Mouse (Mus musculus): Measurements from ENCODE around the gene Tpk1.
A peak's percentile ranks its signal among the peaks of the same experiment; 100 is the strongest.

Gene Tpk1

GRCm38 (mm10) chr6:43611770-43612169 is 54.3 kb downstream of the Tpk1 start:
- no peak for DNase-seq (ENCODE audit: low read depth, low spot score)
- Histone ChIP-seq H3K27me3 (ENCODE audit: control insufficient read depth, insufficient read depth, low read length, poor library complexity, severe bottlenecking) (no peaks in the 10 kb centered on the region), H3K36me3 (ENCODE audit: control insufficient read depth, insufficient read depth, low read length, poor library complexity, severe bottlenecking) (no peaks in the 10 kb centered on the region)

DNA sequence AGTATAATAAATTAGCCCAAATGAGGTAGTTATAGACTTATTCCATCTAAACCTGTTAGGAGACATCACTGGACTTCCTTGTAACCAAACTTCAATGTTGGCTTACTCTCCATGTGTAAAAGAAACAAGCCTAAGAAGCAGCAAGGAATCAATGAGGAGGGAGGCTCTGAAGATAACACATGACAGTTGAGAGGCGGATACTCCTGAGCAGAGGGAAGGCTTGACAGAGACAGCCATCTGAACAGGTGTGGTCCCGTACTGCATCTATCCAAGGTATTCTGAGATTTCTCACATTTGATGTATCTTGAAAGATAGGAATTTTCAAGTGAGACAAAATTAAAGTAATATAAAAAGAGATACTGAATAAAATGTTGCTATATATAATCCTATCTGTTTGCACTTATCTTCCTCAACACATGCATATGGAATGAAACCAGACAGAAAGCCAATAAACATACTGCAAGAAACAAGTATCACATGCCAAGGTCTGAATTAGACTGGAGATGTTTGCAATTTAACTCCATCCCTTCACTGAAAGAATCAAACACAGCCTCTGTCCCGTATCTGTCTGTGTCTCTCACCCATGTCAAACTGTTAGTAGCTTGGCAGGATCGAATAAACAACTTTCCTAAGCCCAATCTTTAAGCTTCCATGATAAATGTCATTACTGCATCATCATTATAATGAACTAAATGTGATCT is 75.1 kb downstream of the Tpk1 start:
- Histone ChIP-seq H3K27me3 (ENCODE audit: control insufficient read depth, insufficient read depth, low read length, poor library complexity, severe bottlenecking) (no peaks in the 10 kb centered on the region), H3K36me3 (ENCODE audit: control insufficient read depth, insufficient read depth, low read length, poor library complexity, severe bottlenecking) (no peaks in the 10 kb centered on the region)
- no peak for DNase-seq (ENCODE audit: low read depth, low spot score)

DNA sequence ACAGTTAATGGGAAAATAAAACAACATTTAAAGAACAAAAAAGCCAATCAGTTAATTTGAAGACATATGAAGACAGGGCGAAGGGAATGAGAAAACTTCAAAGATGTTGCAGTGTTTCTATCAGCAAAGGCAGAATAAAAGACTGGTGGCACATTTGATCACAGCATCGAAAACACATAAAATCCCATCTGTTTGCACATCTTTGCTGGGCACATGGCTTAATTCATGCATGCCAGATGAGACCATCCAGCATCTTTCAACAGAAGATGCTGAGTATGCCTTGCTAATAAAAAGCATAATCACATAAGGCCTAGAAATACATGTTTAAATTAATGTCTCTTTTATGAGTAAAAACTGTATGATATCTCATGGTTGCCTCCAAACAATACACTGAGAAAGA is 80.8 kb downstream of the Tpk1 start:
- DNase-seq (ENCODE audit: low read depth, low spot score) = no peak
- Histone ChIP-seq H3K36me3 (ENCODE audit: control insufficient read depth, insufficient read depth, low read length, poor library complexity, severe bottlenecking) (no peaks in the 10 kb centered on the region), H3K27me3 (ENCODE audit: control insufficient read depth, insufficient read depth, low read length, poor library complexity, severe bottlenecking) (no peaks in the 10 kb centered on the region)

GRCm38 (mm10) chr6:43581809-43582208 is 84.3 kb downstream of the Tpk1 start:
- no peaks in the 10 kb centered on the region for H3K36me3 ChIP-seq (ENCODE audit: control insufficient read depth, insufficient read depth, low read length, poor library complexity, severe bottlenecking)
- no peaks in the 10 kb centered on the region for H3K27me3 ChIP-seq (ENCODE audit: control insufficient read depth, insufficient read depth, low read length, poor library complexity, severe bottlenecking)
- no peak for DNase-seq (ENCODE audit: low read depth, low spot score)

- H3K36me3 ChIP-seq (ENCODE audit: control insufficient read depth, insufficient read depth, low read length, poor library complexity, severe bottlenecking) = no peaks in the 10 kb centered on the region
- H3K27me3 ChIP-seq (ENCODE audit: control insufficient read depth, insufficient read depth, low read length, poor library complexity, severe bottlenecking) = no peaks in the 10 kb centered on the region
- no peak for DNase-seq (ENCODE audit: low read depth, low spot score)
Observed at GRCm38 (mm10) chr6:43567885-43568284, 98.2 kb downstream of the Tpk1 start.

GRCm38 (mm10) chr6:43562474-43562873 is 103.6 kb downstream of the Tpk1 start:
- no peaks in the 10 kb centered on the region for H3K36me3 ChIP-seq (ENCODE audit: control insufficient read depth, insufficient read depth, low read length, poor library complexity, severe bottlenecking)
- H3K27me3 ChIP-seq (ENCODE audit: control insufficient read depth, insufficient read depth, low read length, poor library complexity, severe bottlenecking) = no peaks in the 10 kb centered on the region
- DNase-seq (ENCODE audit: low read depth, low spot score) = no peak

DNA sequence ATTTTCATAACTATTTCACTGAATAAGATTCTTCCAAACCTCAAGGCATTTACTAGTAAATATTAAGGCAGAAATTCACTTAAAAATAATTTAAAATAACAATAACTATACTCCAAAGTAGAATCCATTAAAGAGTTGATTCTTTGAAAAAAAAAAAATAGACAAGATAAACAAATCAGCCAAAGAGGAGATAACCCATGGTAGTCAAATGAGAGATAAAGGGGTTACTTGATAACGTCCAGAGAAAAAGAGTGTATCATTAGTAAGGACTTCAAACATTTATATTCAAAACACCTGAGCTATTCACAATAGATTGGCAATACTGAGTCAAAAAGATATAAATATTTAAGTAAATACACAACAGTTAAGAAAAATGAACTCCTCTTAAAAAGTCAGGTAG is 114.7 kb downstream of the Tpk1 start:
- no peak for DNase-seq (ENCODE audit: low read depth, low spot score)
- Histone ChIP-seq H3K36me3 (ENCODE audit: control insufficient read depth, insufficient read depth, low read length, poor library complexity, severe bottlenecking) (peaks cover 1% of the 10 kb centered on the region; the same call in 1 of the 2 replicates), H3K27me3 (ENCODE audit: control insufficient read depth, insufficient read depth, low read length, poor library complexity, severe bottlenecking) (no peaks in the 10 kb centered on the region)

DNA sequence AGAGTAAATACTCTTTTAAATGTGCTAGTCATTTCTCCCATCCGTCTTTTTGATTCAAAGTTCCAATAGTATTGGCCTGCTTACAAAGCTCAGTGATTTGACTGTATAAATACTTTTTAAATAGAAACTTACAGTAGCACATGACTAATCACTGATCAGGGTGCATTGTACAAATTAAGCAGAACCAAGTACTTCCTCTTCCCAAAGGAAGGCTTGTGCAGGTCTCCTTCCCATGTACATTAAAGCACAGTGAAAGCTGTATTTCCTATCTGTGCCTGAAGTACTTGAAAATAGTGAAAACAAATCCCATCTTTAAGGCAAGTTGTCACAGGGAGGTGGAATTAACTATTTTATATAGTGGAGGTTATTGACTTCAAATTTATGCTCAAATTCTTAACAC is 119.5 kb downstream of the Tpk1 start:
- Histone ChIP-seq H3K36me3 (ENCODE audit: control insufficient read depth, insufficient read depth, low read length, poor library complexity, severe bottlenecking) (no peaks in the 10 kb centered on the region), H3K27me3 (ENCODE audit: control insufficient read depth, insufficient read depth, low read length, poor library complexity, severe bottlenecking) (no peaks in the 10 kb centered on the region)
- peak; percentile 6 for DNase-seq (ENCODE audit: low read depth, low spot score)

DNA sequence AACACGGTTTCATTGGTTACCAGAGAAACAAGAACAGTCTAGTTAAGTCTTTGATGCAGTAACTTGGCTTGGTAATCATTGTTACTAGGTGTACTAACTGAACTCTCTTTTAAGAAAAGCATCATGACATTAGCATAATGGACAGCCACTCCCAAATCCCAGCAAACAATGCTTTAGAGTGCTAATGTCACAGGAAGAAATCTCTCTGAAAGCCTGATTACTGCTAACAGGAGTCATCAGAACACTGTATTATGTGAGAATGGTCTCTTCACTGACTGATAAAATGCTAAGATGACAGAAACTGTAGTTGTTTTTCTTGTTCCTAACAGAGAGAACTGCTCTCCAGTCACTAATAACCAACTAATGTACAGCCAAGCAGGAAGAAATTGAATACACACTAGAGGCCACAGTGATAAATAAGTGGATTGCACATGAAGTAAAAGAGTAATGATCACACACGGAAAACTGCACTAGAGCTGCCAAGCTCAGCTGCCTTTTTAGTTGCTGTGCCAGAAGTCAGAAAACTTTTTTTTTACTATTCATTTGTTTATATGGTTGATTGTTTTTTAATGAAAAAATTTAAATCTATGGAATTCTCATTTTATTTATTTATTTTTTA is 128.7 kb downstream of the Tpk1 start:
- Histone ChIP-seq H3K36me3 (ENCODE audit: control insufficient read depth, insufficient read depth, low read length, poor library complexity, severe bottlenecking) (no peaks in the 10 kb centered on the region; the same call in 1 of the 2 replicates), H3K27me3 (ENCODE audit: control insufficient read depth, insufficient read depth, low read length, poor library complexity, severe bottlenecking) (no peaks in the 10 kb centered on the region)
- no peak for DNase-seq (ENCODE audit: low read depth, low spot score)

GRCm38 (mm10) chr6:43535459-43535858 is 130.6 kb downstream of the Tpk1 start:
- DNase-seq (ENCODE audit: low read depth, low spot score) = no peak
- no peaks in the 10 kb centered on the region; the same call in 1 of the 2 replicates for H3K36me3 ChIP-seq (ENCODE audit: control insufficient read depth, insufficient read depth, low read length, poor library complexity, severe bottlenecking)
- H3K27me3 ChIP-seq (ENCODE audit: control insufficient read depth, insufficient read depth, low read length, poor library complexity, severe bottlenecking) = no peaks in the 10 kb centered on the region

- no peak for DNase-seq (ENCODE audit: low read depth, low spot score)
- no peaks in the 10 kb centered on the region for H3K27me3 ChIP-seq (ENCODE audit: control insufficient read depth, insufficient read depth, low read length, poor library complexity, severe bottlenecking)
- H3K36me3 ChIP-seq (ENCODE audit: control insufficient read depth, insufficient read depth, low read length, poor library complexity, severe bottlenecking) = no peaks in the 10 kb centered on the region; the same call in 1 of the 2 replicates
Observed at GRCm38 (mm10) chr6:43533323-43533722, 132.8 kb downstream of the Tpk1 start.

- no peaks in the 10 kb centered on the region; the same call in 1 of the 2 replicates for H3K36me3 ChIP-seq (ENCODE audit: control insufficient read depth, insufficient read depth, low read length, poor library complexity, severe bottlenecking)
- H3K27me3 ChIP-seq (ENCODE audit: control insufficient read depth, insufficient read depth, low read length, poor library complexity, severe bottlenecking) = no peaks in the 10 kb centered on the region
- DNase-seq (ENCODE audit: low read depth, low spot score) = no peak
Observed at GRCm38 (mm10) chr6:43532822-43533221, 133.3 kb downstream of the Tpk1 start.

DNA sequence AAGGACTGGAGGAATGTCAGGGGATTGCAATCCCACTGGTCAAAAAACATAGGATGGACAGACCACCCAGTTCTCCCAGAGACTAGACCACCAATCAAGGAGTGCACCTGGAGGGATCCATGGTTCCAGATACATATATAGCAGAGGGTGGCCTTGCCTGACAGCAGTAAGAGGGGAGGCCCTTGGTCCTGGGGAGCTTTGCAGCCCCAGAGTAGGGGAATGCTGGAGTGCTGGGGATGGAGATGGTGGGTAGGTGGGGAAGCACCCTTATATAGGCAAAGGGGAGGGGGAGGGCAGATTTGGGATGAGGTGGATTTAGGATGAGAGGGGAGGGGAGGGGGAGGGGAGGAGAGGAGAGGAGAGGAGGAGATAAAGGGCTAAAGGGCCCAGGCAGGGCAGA is 134.1 kb downstream of the Tpk1 start:
- no peak for DNase-seq (ENCODE audit: low read depth, low spot score)
- Histone ChIP-seq H3K36me3 (ENCODE audit: control insufficient read depth, insufficient read depth, low read length, poor library complexity, severe bottlenecking) (no peaks in the 10 kb centered on the region; the same call in 1 of the 2 replicates), H3K27me3 (ENCODE audit: control insufficient read depth, insufficient read depth, low read length, poor library complexity, severe bottlenecking) (no peaks in the 10 kb centered on the region)

- no peaks in the 10 kb centered on the region for H3K36me3 ChIP-seq (ENCODE audit: control insufficient read depth, insufficient read depth, low read length, poor library complexity, severe bottlenecking)
- no peak for DNase-seq (ENCODE audit: low read depth, low spot score)
- no peaks in the 10 kb centered on the region for H3K27me3 ChIP-seq (ENCODE audit: control insufficient read depth, insufficient read depth, low read length, poor library complexity, severe bottlenecking)
Observed at GRCm38 (mm10) chr6:43528996-43529395, 137.1 kb downstream of the Tpk1 start.

GRCm38 (mm10) chr6:43525028-43525427 is 141.1 kb downstream of the Tpk1 start:
- no peak for DNase-seq (ENCODE audit: low read depth, low spot score)
- Histone ChIP-seq H3K27me3 (ENCODE audit: control insufficient read depth, insufficient read depth, low read length, poor library complexity, severe bottlenecking) (no peaks in the 10 kb centered on the region), H3K36me3 (ENCODE audit: control insufficient read depth, insufficient read depth, low read length, poor library complexity, severe bottlenecking) (no peaks in the 10 kb centered on the region)
